Mouse (Mus musculus) right cerebral cortex, postnatal 36 days (tissue): ENCODE data around the gene Lclat1.

Experiments used
- DNase-seq, 2 experiments: peaks; one replicate each; pipeline ENCODE4 v3.0.0; 2022; ENCODE audit warnings: low spot score in 2 of 2, mixed read lengths in 1 of 2

Gene Lclat1

DNA sequence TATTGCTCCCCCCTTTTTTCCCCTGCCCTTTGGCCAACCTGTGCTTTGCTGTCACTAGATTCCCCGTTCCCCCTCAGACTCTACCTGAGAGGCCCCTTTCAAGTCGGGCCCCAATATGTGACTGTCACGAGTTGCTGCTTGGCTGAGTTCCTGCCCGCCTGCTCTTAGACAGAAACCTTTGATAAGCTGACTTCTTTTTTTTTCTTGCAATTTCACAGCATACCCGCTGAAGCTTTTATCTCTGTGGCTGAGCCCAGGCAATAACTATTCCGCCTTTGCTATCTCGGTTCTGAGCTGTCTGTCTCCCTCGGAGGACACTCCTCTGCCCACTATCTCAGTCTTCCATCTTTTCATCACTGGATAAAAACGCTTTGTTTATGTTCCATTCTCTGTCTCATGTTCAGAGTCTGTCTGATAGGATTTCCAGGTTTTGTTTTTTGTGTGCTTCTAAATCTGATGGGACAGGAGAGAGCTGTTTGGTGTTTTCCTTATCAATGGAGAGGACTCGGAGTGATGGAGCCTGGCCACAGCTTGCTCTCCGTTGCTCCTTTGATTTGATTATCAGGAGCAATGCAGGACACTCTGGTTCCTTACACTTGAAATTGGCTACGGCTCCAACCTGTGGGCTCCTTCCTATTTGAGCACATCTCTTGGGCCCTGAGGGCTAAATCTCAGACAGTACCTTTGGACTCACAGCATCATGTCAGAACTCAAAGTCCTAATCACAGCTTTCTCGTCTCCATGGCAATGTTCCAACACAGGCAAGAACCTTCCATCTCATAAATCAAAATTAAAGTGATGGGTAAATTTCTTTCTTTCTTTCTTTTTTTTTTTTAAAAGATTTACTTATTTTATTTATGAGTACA lies 20.5 kb upstream of the Lclat1 start:
- DNase-seq = no peak

DNA sequence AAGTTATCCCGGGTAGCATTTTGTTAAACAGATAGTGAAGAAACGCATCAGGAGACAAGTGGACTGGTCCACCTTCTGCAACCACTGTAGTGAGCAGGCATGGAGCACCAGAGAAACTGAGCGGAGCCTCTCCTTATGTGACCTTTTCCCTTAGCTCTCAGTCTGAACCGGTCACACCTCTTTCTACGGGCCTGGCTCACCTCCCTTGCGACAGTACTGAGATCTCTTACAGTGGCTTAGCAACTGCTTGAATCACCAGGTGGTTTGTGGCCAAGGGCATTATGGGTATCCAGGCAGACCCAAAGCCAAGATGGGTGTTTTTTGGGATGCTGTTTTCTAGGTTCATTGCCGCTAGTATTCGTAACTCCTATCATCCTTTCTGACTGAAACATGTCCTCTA lies 16.4 kb upstream of the Lclat1 start:
- DNase-seq = no peak

DNA sequence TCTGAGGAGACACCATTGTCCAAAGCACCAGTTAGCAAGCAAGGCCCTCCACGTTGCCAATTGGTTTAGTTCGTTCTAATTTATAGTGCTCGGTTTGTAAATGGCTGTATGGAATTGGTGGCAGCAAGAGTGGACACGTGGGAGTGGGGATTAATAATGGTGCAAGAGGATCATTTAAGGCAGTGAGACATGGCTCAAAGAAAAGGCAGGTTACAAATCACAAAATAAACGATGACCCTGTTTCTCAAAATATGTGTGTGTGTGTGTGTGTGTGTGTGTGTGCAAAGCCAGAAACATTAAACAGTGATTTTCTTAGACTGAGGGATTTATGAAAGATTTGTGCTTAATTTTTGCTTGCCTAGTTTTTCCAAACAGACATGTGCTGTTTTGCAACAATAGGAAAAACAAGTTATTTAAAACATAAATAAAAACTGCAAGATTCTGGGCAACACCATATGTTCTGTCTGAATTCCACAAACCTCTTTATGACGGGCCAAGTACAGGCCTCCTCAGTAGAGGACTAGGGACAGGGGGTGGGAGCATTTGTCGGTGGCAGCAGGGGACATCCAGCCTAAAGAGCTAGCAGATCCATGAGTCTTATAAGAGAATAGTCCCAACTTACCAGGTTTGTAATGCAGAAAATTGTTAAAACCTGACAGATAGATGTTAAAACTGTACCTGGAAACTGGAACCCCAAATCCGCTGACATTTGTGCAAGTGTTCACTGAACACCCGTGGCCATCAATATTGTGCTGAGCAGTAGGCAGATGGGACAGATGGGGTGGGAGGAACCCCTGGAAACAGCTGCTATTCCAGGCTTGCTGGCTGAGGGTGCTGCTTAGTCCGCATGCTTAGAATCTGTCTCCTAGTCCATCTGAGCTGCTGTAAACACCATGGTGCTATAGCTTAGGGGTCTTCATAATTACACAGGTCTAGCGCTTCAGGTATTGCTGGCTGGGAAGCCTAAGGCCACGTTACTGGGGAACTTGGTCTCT lies 15.4 kb upstream of the Lclat1 start:
- DNase-seq = no peak

DNA sequence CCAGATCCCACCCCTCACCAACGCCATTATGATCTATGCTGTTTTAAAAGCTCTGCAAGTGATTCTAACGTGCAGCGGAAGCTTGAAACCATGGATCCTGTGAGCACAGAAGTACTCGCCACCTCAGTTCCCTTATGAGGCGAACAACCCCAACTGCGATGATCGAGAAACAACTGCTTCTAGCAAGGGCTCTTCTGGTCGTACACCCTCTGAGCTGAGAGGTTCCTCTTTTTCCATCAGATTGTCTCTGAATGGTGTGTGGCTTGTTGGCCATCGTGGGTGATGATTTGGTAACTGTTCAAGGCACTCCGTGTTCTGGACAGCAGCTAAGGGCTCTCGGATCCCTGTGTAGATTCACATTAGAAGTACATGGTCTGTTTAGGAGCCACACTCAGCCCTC lies 12.7 kb upstream of the Lclat1 start:
- no peak for DNase-seq

DNA sequence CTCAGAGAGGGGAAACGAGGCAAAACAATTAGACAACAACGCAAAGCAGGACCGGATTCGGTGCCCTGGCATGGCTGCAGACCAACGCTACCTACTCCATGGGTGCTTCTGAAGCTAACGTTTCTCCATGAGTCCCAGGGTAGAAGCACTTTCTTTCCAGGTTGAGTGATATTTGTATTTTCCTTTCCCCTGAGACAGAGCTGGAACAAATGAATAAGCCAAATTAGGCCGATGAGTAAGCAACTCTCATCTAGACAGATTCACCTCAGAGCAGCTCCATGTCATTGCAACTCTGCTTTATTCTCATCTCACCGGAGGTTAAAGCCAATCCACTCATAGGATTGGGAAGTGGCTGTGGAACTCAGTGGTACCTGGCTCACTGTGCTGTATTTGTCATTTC lies 12.2 kb upstream of the Lclat1 start:
- no peak for DNase-seq

DNA sequence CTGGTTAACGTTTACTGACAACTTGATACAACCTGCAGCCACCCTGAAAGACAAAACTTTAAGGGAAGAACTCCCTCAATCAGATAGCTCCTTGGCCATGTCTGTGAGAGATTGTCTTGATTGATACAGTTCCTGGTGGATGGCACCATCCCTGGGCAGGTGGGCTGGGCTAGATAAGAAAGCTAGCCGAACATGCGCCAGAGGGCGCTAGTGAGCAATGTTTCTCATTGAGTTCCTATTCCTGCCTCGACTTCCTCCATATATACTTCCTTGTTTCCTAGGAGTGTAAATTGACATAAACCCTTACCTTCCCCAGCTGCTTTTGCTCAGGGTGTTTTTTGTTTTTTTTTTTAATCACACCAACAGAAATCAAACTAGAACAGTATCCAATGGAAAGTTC lies 11.3 kb upstream of the Lclat1 start:
- DNase-seq = peak in 1 of 2 experiments; percentile 14

DNA sequence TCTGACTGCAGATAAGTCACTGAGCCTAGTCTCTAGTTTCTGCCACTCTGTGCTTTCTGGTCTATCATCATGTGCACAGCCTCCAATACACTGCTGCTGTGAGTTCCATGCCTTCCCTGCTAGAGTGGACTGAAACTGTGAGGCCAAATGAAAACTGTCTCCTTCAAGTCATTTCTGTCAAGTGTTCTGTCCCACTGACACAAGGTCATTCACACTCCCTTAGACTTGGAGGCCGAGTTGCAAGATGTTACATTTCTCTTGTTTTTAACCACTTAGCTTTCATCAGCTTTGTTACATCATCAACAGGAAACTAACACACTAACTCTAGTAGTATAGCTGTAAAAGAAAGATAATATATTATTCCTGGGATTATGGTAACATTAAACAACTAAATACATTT lies 9.1 kb upstream of the Lclat1 start:
- DNase-seq = no peak

DNA sequence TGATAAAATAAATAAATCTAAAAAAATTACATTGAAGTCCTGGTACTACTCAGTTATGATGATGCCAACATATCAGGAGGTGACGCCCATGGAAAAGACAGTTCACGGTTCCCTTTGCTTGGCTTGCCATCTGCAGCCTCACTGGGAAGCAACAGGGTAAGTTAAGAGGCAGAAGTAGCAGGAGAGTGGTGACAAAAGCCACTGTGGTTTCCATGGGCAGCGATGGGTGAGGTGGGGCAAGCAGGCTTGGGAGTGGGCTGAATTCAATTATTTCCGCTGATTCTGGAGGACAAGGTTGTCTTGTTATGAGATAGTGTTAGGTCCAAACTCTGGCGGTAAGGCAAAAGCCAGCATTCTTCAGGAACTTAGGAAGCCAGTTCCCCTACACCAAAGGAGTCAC lies 7.4 kb upstream of the Lclat1 start:
- no peak for DNase-seq

DNA sequence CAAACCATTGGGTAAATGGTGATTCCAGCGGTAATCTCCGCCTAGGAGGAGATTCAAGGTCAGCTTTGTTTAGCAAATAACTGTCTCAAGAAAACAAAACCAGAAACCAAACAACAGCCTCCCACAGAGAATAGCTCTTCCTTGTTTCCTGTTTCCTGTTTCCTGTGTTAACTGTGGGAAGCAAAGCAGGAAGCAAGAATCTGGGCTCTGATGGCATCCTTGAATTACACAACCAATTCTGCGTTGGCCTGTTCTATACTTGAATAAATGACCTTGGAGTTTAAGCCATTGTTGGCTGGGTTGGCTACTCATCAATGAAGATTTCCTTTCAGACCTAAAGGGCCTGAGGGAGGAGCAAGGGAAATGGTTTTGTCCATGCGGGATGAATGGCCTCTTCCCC lies 5.2 kb upstream of the Lclat1 start:
- DNase-seq = no peak

DNA sequence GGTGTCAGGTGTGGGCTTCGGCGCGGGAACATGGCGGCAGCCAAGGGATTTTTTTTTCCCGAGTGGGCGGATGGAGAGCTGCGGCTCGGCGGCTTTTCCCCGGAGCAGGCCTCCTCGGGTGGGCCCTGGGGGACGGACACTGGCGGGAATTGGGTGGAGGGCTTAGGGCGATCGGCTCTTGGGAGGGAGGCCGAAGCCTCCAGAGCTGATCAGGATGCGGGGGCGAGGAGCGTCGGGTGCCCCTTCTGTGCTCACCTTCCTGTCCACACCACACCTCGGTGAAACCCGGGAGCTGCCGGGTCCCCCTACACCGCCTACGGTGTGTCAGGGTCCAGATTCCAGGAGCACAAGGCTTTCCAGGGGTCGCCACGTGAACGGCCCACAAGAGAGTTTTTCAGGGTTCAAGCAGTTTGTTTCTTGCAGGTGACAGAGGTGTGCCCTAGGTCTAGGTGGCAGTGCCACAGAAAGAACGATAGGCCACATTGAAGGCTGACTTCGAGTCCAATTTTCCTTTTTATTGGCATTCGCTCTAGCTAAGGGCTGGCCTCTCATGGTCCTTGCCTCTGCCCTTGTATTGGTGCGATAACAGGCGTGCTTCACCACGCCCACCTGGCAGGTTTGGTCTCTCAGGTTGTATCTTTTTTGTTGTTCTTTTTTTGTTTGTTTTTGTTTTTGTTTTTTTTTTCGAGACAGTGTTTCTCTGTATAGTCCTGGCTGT lies 544 bp downstream of the Lclat1 start:
- DNase-seq = peak in 1 of 2 experiments; percentile 7

DNA sequence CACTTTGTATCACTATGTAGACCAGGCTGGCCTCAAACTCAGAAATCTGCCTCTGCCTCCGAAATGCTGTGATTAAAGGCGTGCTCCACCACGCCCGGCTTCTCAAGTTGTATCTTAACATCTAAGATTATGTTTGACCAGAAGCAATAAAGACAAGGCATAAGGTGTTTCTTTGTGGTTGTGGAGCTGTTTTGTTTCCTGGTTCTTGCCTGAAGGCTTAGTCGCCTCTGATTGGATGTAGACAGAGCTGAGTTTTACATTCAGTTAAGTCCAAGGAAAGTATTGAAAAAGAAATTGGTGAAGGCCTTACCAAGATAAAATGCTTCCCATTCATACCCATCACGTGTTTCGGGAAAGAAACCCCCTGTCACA lies 1.1 kb downstream of the Lclat1 start:
- no peak for DNase-seq

DNA sequence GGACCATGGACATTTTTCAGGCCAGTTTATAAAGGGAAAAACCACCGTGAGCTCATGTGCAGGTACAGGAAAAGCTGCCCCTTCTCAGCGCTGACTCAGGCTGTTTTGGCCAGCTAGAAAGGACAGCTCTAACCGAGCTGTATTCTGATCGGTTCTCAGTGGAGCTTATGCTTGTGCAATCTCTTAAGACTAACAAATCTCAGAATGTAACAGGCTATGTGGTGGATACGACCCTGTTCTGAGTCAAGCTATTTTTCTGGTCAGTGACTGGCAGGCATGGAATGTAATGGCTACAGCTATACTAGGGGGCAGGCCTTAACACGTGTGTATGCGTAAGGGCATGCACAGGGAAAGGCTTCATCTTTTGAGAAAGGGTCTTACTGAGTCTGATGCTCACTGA lies 4.3 kb downstream of the Lclat1 start:
- no peak for DNase-seq

DNA sequence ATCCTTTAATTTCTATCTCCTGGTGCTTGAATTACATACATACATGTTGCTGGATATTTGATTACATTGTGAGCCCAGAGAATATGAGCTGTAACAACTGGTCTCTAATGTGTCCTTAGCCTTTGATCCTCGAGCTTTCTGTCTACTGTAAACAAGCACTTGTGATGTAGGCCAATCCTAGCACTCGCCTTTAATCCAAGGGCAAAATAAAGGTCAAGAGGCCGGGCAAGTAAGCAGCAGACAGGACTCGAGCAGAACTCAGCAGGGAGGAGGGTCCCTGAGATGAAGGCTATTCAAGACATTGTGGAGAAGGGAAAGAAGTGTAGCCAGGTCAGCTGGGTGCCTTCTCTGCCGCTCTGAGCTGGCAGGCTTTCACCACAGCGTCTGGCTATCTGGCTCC lies 4.8 kb downstream of the Lclat1 start:
- no peak for DNase-seq

DNA sequence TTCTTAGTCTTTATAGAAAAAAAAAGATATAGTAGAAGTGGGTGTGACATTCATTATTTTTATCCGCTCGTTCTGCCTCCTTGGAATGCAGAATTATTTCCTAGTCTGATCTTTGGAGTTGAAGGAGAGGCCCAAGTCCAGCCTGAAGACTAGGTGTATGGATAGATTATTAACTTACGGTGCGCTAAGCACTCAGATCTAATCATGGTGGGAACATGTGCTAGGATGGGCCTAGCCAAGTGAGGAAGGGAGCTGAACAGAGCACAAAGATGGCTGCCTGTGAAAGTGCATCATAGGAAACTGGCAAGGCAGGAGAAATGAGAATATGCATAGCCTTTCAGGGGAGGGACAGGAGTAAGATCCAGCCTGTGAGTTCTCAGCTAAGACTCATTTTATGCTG lies 5.4 kb downstream of the Lclat1 start:
- no peak for DNase-seq

DNA sequence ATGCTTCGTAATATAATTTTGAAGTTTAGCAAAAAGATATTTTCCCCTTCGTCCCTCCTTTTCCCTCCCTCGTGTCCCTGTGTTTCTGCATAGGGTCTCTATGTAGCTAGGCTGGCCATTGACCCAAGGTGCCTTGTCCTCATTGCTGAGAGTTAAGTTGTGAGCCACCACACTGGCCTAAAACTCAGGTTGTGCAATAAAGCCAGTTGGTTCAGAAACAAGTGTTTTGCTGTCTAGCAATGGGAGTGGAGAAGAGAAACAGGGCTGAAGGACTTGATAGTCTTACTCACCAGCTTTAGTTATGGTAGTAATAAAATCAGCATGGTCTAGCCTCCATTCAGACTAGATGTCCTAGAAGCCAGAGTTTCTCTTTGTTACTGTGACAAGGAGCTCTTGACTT lies 10.3 kb downstream of the Lclat1 start:
- DNase-seq = no peak

DNA sequence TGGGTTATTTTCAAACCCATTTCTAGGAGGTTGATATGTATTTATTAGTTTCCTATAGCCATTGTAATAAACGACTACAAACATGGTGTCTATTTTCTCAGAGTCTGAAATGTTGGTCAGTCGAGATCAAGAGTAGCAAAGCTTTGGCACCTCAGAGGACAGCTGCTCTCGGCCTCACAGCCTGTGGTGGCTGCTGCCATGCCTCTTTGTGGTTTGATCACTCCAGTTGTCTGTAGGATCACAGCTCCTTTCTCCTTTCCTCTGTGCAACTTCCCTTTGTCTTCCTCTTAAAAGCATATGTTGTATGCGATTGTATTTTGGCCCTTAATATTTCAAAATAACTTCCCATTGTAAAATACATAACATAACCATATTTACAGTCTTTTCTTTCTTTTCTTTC lies 10.9 kb downstream of the Lclat1 start:
- DNase-seq = no peak

DNA sequence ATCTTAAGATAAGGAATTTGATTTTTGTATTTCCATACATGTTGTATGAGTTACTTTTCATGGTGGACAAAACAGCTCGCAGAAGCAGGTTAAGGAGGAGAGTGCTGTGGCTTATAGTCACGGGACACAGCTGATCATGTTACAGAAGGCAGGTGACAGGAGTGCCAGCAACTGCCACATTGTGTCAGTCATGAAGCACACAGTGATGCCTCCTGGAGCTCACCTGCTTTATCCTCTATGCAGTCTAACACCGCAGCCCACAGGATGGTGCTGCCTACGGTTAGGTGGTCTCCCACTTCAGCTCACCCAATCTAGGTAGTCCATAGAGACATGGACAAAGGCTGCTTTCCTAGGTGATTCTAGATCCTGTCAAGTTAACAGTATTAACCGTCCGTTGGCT lies 11.4 kb downstream of the Lclat1 start:
- DNase-seq = no peak

DNA sequence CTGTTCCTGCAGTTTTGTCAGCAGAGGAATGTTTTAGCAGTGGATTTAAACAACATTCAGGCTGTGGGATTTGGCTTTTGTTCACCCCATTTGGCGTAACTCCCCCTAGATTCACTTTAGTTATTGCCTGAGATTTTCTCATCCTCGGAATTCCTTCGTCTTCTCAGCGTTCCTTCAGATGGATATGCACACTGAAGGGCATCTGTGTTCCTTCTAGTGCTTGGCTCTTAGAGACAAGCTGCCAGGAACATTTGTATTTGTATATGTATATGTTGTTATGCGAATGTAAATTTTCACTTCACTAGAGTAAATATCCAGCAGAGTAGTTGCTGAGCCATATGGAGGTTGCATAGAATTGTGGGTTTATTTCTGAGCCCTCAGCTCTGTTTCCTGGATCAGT lies 12.8 kb downstream of the Lclat1 start:
- DNase-seq = no peak

DNA sequence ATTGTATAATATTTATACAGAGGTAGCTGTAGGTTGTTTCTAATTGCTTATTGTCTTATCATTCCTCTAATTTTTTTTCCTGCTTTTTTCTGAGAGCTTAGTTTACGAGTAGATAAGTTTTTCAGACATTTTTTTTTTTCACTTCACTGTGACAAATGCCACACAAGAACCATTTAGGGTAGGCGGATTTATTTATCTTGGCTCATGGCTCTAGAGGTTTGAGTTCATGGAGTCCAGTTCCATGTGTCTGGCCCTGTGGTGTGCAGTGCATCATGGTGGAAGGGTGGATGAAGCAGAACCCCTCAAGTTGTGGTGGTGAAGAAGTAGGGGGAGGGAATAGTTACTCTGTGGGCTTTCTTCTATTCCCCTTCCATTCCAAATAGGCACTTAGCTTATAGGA lies 13.9 kb downstream of the Lclat1 start:
- DNase-seq = no peak

DNA sequence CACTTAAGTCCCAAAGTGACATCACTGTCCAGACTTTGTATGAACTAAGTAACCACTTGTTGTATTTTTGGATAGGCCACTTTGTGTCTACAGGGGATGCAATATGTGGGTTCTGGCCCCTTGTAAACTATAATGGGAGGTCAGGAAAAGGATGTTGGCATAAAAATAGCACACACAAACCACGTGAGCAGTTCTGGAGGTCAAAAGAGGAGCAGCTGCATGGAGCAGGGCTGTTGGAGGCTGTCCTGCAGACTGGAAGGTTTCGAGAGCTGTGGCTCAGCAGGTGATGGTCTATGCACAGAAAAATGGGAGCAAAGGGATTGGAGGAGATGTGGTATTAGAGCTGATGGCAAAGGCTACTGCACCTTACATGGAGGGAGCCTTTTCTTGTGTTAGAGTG lies 18.6 kb downstream of the Lclat1 start:
- DNase-seq = no peak

DNA sequence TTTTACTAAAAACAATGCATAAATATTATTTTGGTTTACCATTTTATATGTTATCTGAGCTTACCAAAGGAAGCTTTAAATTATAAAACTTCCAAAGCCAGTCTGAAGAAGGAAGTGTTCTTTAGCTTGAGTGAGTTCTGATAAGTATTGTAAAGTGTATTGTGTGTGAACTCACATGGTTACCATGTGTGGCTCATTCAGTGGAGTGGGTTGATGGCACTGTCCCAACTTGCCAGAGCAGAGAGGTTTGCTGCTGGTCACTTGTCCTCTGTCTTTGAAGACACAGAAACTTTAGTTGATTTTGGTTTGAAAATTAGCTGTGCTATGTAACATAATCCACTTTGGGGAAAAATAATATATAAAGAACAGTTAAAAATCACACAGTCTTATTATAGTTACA lies 19.1 kb downstream of the Lclat1 start:
- no peak for DNase-seq
